Mouse (Mus musculus) forebrain, embryonic 14.5 days (tissue): ENCODE measurements around the gene Tlr9. TPM values are rescaled to one million over a fixed set of nuclear protein-coding genes. Genes with fewer than 3 reads are reported as not detected.

Experiments
- ATAC-seq: fragments of 200-750 bp; cut with Nextera tagmentation; 2 replicates; pipeline ENCODE4 v1.8.0; 2017; ENCODE audit warnings: mild to moderate bottlenecking, moderate library complexity
- DNase-seq: peaks from one replicate; pipeline ENCODE4 v3.0.0-alpha.2; 2015; ENCODE audit warnings: low spot score
- H3K27ac ChIP-seq: fragments of 300-500 bp; sonication (generic); 2 replicates; pipeline ENCODE4 v1.5.1; 2014; ENCODE audit warnings: low read depth, mild to moderate bottlenecking, control low read depth, low read length, moderate library complexity
- H3K27me3 ChIP-seq: fragments of 300-500 bp; sonication (generic); replicated peaks from 2 replicates; pipeline ENCODE4 v1.6.1; 2014; ENCODE audit warnings: low read length, control low read depth, mixed read lengths; ENCODE audit not compliant: control insufficient read depth, insufficient read depth
- H3K36me3 ChIP-seq: fragments of 300-500 bp; sonication (generic); 2 replicates; pipeline ENCODE4 v1.6.1; 2014; ENCODE audit warnings: low read length, control low read depth; ENCODE audit not compliant: control insufficient read depth, insufficient read depth
- H3K4me1 ChIP-seq: fragments of 300-500 bp; sonication (generic); 2 replicates; pipeline ENCODE4 v1.6.1; 2014; ENCODE audit warnings: antibody characterized with exemption, low read length, control low read depth; ENCODE audit not compliant: control insufficient read depth, insufficient read depth
- H3K4me2 ChIP-seq: fragments of 300-500 bp; sonication (generic); 2 replicates; pipeline ENCODE4 v1.6.1; 2014; ENCODE audit warnings: mild to moderate bottlenecking, control low read depth, low read length
- H3K4me3 ChIP-seq: fragments of 300-500 bp; sonication (generic); 2 replicates; pipeline ENCODE4 v1.5.1; 2014; ENCODE audit warnings: low read depth, low read length, control low read depth
- H3K9ac ChIP-seq: fragments of 300-500 bp; sonication (generic); 2 replicates; pipeline ENCODE4 v1.6.1; 2014; ENCODE audit warnings: mild to moderate bottlenecking, low read length, control low read depth, moderate library complexity
- H3K9me3 ChIP-seq: fragments of 300-500 bp; sonication (generic); replicated peaks from 2 replicates; pipeline ENCODE4 v1.6.1; 2016; ENCODE audit warnings: low read length, control low read depth, mixed read lengths; ENCODE audit not compliant: control insufficient read depth
- WGBS: fragments of 180-500 bp; shearing (Covaris S2); extraction: QIAGEN DNeasy Blood & Tissue Kit; methylation state at CpG from one replicate; pipeline ENCODE4 v1.1.7; 2014; 5-methylcytosine and 5-hydroxymethylcytosine counted together
- polyA plus RNA-seq: library from polyadenylated mRNA; unstranded; fragments of >200 nt; fragmentation: Nextera tagmentation; extraction: Ambion mirVana; gene quantifications from 2 replicates; pipeline ENCODE4 v1.2.1, GENCODE M21; 2014

The Tlr9 gene
- polyA plus RNA-seq, 1 experiment from 2014 or later, result not detected

DNA sequence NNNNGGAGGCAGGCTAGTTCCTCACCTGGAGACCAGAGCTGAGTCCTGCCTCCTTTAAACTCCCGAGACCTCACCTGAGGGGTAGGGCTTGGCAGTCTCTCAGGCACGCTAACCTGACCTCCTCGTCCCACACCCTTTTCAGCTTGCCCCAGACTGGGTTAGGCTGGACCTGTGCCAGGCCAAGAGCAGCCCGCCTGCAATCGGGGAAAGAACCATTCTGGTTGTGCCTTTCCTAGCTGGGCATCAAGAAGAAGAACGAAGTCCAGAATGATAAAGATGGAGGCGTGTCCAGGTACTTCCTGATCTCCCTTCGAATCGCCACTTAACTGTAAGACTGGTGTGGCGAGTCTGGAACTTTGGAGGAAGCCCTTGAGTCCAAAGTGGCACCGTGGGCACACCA lies 27.2 kb downstream of the Tlr9 start:
- Histone ChIP-seq H3K27me3 (no peaks in the 10 kb centered on the region), H3K36me3 (no peaks in the 10 kb centered on the region), H3K4me2 (no peak overlapping the region), H3K4me3 (no peak overlapping the region), H3K4me1 (peaks cover 14% of the 10 kb centered on the region), H3K9ac (no peak overlapping the region), H3K9me3 (no peaks in the 10 kb centered on the region), H3K27ac (no peak overlapping the region)
- 89% methylated on average over 11 of the region's 11 CpGs for WGBS
- DNase-seq (no peak), ATAC-seq (no peak)

GRCm38 (mm10) chr9:106250245-106250644 lies 27.8 kb downstream of the Tlr9 start:
- H3K4me1 ChIP-seq, result peaks cover 14% of the 10 kb centered on the region
- no peak overlapping the region for H3K27ac ChIP-seq
- WGBS, result 67% methylated on average over 4 of the region's 4 CpGs
- DNase-seq (no peak), ATAC-seq (no peak)
- H3K27me3 ChIP-seq, result no peaks in the 10 kb centered on the region
- H3K9ac ChIP-seq, result no peak overlapping the region
- H3K4me3 ChIP-seq, result no peak overlapping the region
- no peak overlapping the region for H3K4me2 ChIP-seq
- no peaks in the 10 kb centered on the region for H3K9me3 ChIP-seq
- H3K36me3 ChIP-seq, result no peaks in the 10 kb centered on the region

GRCm38 (mm10) chr9:106251066-106251465 lies 28.7 kb downstream of the Tlr9 start:
- 84% methylated on average over 8 of the region's 8 CpGs for WGBS
- H3K9me3 ChIP-seq, result no peaks in the 10 kb centered on the region
- H3K27ac ChIP-seq, result no peak overlapping the region
- no peak overlapping the region for H3K9ac ChIP-seq
- H3K4me1 ChIP-seq, result peaks cover 14% of the 10 kb centered on the region
- no peak overlapping the region for H3K4me2 ChIP-seq
- no peaks in the 10 kb centered on the region for H3K27me3 ChIP-seq
- no peaks in the 10 kb centered on the region for H3K36me3 ChIP-seq
- no peak overlapping the region for H3K4me3 ChIP-seq
- DNase-seq, result no peak
- ATAC-seq, result no peak

- no peak for ATAC-seq
- H3K9me3 ChIP-seq, result no peaks in the 10 kb centered on the region
- no peaks in the 10 kb centered on the region for H3K27me3 ChIP-seq
- H3K27ac ChIP-seq, result no peak overlapping the region
- H3K4me2 ChIP-seq, result no peak overlapping the region
- no peak overlapping the region for H3K9ac ChIP-seq
- no peaks in the 10 kb centered on the region for H3K4me1 ChIP-seq
- DNase-seq, result no peak
- 87% methylated on average over 2 of the region's 2 CpGs for WGBS
- no peak overlapping the region for H3K4me3 ChIP-seq
- H3K36me3 ChIP-seq, result no peaks in the 10 kb centered on the region
These were observed 31.6 kb downstream of the Tlr9 start for GRCm38 (mm10) chr9:106254001-106254400.

DNA sequence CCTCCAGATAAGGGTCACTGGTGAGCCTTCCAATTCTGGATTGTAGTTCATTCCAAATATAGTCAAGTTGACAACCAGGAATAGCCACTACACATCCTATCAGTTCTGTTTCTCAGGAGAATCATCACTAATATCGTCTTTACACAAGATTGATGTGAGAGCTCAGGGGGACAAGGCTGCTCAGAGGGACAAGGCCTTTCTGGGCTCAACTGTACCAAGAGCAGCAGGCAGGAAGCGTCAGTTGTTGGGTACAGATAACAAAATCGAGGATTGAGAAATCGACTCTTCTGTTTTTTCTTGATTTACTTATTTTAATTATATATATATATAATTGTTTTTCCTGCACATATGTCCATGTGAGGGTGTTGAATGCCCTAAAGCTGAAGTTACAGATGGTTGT lies 36.0 kb downstream of the Tlr9 start:
- ATAC-seq (no peak), DNase-seq (no peak)
- Histone ChIP-seq H3K9ac (no peak overlapping the region), H3K36me3 (no peaks in the 10 kb centered on the region), H3K4me3 (no peak overlapping the region), H3K9me3 (no peaks in the 10 kb centered on the region), H3K4me1 (no peaks in the 10 kb centered on the region), H3K4me2 (no peak overlapping the region), H3K27ac (no peak overlapping the region), H3K27me3 (no peaks in the 10 kb centered on the region)
- 92% methylated on average over 4 of the region's 4 CpGs for WGBS

DNA sequence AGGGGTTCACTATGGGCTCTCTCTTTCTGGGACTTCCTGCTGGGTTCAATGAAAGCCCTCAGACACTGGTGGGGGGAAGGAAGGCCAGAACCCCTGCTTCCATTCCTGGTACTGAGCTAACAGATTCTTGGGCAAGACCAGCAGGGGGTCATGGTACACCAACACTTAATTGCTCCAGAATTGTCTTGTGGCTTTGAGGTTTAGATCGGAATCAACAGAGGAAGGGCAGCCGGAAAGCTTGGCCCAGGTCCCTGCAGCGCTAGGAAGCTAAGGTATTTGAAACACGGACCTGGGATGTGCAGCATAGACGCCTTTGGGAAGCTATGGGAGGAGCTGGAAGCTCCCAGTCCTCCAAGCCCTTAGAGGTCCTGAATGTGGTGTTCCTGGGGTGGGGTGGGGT lies 36.6 kb downstream of the Tlr9 start:
- no peaks in the 10 kb centered on the region for H3K4me1 ChIP-seq
- H3K4me3 ChIP-seq, result no peak overlapping the region
- DNase-seq (no peak), ATAC-seq (no peak)
- no peak overlapping the region for H3K4me2 ChIP-seq
- H3K27me3 ChIP-seq, result no peaks in the 10 kb centered on the region
- no peaks in the 10 kb centered on the region for H3K9me3 ChIP-seq
- H3K36me3 ChIP-seq, result no peaks in the 10 kb centered on the region
- 64% methylated on average over 5 of the region's 5 CpGs for WGBS
- no peak overlapping the region for H3K27ac ChIP-seq
- no peak overlapping the region for H3K9ac ChIP-seq

GRCm38 (mm10) chr9:106261058-106261457 lies 38.7 kb downstream of the Tlr9 start:
- Histone ChIP-seq H3K36me3 (no peaks in the 10 kb centered on the region), H3K27me3 (no peaks in the 10 kb centered on the region), H3K27ac (no peak overlapping the region), H3K4me1 (no peaks in the 10 kb centered on the region), H3K4me3 (no peak overlapping the region), H3K4me2 (no peak overlapping the region), H3K9ac (no peak overlapping the region), H3K9me3 (no peaks in the 10 kb centered on the region)
- ATAC-seq (no peak), DNase-seq (no peak)
- 96% methylated on average over 6 of the region's 6 CpGs for WGBS

DNA sequence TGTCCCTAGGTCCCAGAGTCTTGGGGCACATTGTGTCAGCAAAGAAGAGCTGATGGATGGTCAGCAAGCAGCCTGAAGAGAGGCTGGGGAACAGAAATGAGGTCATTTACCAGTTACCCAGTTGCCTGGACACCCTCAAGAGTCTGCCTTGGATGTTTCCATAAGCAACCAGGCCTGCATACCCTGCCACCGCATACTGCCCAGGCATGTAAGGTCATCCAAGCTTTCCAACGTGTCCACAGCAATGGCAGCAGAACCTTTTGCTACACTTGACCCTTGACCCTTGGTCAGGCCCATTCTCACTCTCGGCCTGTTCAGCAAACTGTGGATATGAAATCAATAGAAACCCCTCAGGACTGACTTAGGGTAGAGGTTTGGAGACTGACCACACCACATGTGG lies 39.1 kb downstream of the Tlr9 start:
- WGBS, result 77% methylated on average over 3 of the region's 3 CpGs
- ATAC-seq, result no peak
- Histone ChIP-seq H3K27me3 (no peaks in the 10 kb centered on the region), H3K4me3 (no peak overlapping the region), H3K4me1 (no peaks in the 10 kb centered on the region), H3K9me3 (no peaks in the 10 kb centered on the region), H3K27ac (no peak overlapping the region), H3K36me3 (no peaks in the 10 kb centered on the region), H3K4me2 (no peak overlapping the region), H3K9ac (no peak overlapping the region)
- DNase-seq, result no peak

DNA sequence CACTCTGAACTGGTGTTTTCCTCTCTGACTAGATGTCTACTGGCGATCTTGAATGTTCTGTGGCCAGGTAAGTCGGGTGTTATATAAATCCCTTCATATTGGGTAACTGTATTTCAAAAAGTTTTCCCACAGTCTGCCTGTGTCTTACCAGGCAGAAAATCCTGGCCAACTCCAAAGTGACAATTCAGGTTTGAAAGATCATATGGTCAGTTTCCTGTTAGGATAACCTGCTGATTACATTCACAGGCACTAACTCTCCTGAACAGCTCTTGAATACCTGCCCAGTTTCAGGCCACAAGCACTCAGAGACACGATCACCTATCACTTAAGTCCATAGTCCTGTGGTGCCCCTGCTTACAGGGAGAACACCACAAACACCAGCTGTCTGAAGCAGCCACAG lies 39.7 kb downstream of the Tlr9 start:
- no peak for ATAC-seq
- Histone ChIP-seq H3K4me1 (no peaks in the 10 kb centered on the region), H3K4me3 (no peak overlapping the region)

More for the DNA sequence above, 39.7 kb downstream of the Tlr9 start:
- no peak overlapping the region for H3K4me2 ChIP-seq
- no peaks in the 10 kb centered on the region for H3K27me3 ChIP-seq
- H3K9ac ChIP-seq, result no peak overlapping the region
- DNase-seq, result no peak
- H3K27ac ChIP-seq, result no peak overlapping the region
- WGBS, result 82% methylated on average over 3 of the region's 3 CpGs
- H3K36me3 ChIP-seq, result no peaks in the 10 kb centered on the region
- H3K9me3 ChIP-seq, result no peaks in the 10 kb centered on the region
